ENCODE assay signal across 9 mouse cellular contexts in the genomic region with DNA sequence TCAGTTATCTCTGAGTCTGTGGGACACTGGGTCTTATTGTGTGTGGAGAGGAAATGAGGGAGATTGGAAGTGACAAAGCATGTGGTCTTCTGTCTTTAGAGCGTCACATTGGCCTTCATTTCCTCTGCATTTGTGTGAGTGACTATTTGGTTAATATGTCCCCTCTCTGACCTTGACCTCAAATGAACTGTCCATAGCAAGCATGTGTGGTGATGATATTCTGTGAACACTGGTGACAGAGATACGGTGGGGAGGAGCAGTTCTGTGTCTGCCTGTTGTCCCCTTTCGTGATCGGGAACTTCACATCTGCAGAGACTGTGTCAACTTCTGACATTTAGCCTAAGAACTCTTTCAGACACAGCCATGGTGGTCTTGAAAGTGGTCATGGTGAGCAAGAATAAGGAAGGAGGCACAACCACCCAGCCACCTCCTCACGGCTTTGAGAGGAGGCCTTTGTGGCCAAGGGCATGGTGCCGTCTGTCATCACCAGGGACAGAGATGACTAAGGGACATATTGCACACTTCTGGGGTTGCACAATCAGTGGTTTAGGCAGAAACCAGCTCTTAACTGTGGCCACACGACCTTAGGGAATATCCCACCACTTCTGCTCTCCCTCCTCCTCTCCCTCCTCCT.
DNase-seq lines count a peak whose midpoint lies in the region; ATAC-seq and TF ChIP-seq lines count a peak whose summit lies in the region.
"Had no signal": no experiment of that assay in that cellular context is flagged by ENCODE, and none has a peak within 500 bp of the region (broad histone marks: within the 10 kb centered on the region; RNA-seq: fewer than 3 reads in every experiment).

No protein-coding gene starts in this region.

- no peak overlapping the region for H3K4me2 ChIP-seq in CH12.LX (ENCODE audit: insufficient read depth, low read depth, poor library complexity, severe bottlenecking)
- H3K4me2 ChIP-seq in lung, postnatal 0 days (replicated peaks; ENCODE audit: low read depth, low read length): no peak overlapping the region

- dilution Hi-C loops in CH12.LX (cut with MboI; ENCODE audit: extremely low pct_ligation_motif_present, extremely low pct_unique_long_range_greater_than_20kb, low sequenced_read_pairs): no loop called here

- no peak for TF ChIP-seq EP300 in CH12.LX (IDR thresholded peaks at IDR 0.05; ENCODE audit: low read length)
- TF ChIP-seq EP300 in lung, postnatal 0 days (IDR thresholded peaks at IDR 0.05): 0 out of 2 replicates have a peak, but pooled peaks have one; percentile 50

- peak; percentile 65 for DNase-seq in 3134 (ENCODE audit: extremely low read depth, insufficient read length, low spot score)
- peak; percentile 6 for DNase-seq in CH12.LX (ENCODE audit: extremely low read depth)
- peak; percentile 83 for DNase-seq in lung, postnatal 0 days (ENCODE audit: low spot score)
- DNase-seq in ovary, postnatal 14 days (ENCODE audit: low spot score): no peak
- no peak for DNase-seq in B cell, adult 2 months
- no peak for DNase-seq in thymus, postnatal 36 days
- no peak for DNase-seq in ovary, adult 18-20 months (ENCODE audit: low spot score)

- TF ChIP-seq POLR2A in CH12.LX (IDR thresholded peaks at IDR 0.05; ENCODE audit: low read depth, low read length): no peak

- no peak overlapping the region for H3K4me3 ChIP-seq in CH12.LX (replicated peaks in 1 of 3; ENCODE audit: low read depth in 2 of 3, low read length in 2 of 3, poor library complexity in 1 of 3)
- no peak overlapping the region for H3K4me3 ChIP-seq in lung, postnatal 0 days (ENCODE audit: low read depth, low read length)

- H3K27ac ChIP-seq in CH12.LX (ENCODE audit: insufficient read depth, low read depth): no peak overlapping the region
- no peak overlapping the region for H3K27ac ChIP-seq in lung, postnatal 0 days (ENCODE audit: low read length)

- WGBS in lung, postnatal 0 days: 60% methylated on average over 6 of the region's 7 CpGs

- TF ChIP-seq RAD21 in CH12.LX (IDR thresholded peaks at IDR 0.05; ENCODE audit: low read depth, low read length): no peak

- no peak for TF ChIP-seq CTCF in CH12.LX (conservative IDR thresholded peaks at IDR 0.05 in 1 of 2, IDR thresholded peaks at IDR 0.05 in 1 of 2; ENCODE audit: low read depth in 2 of 2, low read length in 2 of 2)
- TF ChIP-seq CTCF in lung, postnatal 0 days (IDR thresholded peaks at IDR 0.05): no peak

- no peaks in the 10 kb centered on the region for H3K79me2 ChIP-seq in CH12.LX (replicated peaks; ENCODE audit: control insufficient read depth, extremely low read depth, insufficient read depth, poor library complexity, severe bottlenecking)

- no peak overlapping the region for H3K9ac ChIP-seq in CH12.LX (ENCODE audit: insufficient read depth, low read depth)
- H3K9ac ChIP-seq in lung, postnatal 0 days (replicated peaks; ENCODE audit: low read depth): no peak overlapping the region

- no peaks in the 10 kb centered on the region for H3K36me3 ChIP-seq in CH12.LX (replicated peaks in 1 of 2; ENCODE audit: control insufficient read depth in 1 of 2, insufficient read depth in 1 of 2, low read length in 1 of 2)
- no peaks in the 10 kb centered on the region for H3K36me3 ChIP-seq in lung, postnatal 0 days (ENCODE audit: insufficient read depth, low read length)

- H3K4me1 ChIP-seq in CH12.LX (ENCODE audit: control insufficient read depth in 1 of 2, insufficient read depth in 2 of 2): no peaks in the 10 kb centered on the region; a peak in 1 of 4 replicates
- no peaks in the 10 kb centered on the region for H3K4me1 ChIP-seq in lung, postnatal 0 days (ENCODE audit: insufficient read depth, low read depth, low read length)

- H3K27me3 ChIP-seq in CH12.LX (replicated peaks): peaks cover 21% of the 10 kb centered on the region
- no peaks in the 10 kb centered on the region for H3K27me3 ChIP-seq in lung, postnatal 0 days (replicated peaks; ENCODE audit: insufficient read depth, low read length)

- peak; percentile 94 for ATAC-seq in common myeloid progenitor, adult 5-6 weeks (replicated peaks; ENCODE audit: low read depth, poor library complexity, severe bottlenecking)
- ATAC-seq in lung, postnatal 0 days: peak; percentile 65
- ATAC-seq: forebrain, embryonic 14.5 days had no signal

- in situ Hi-C loops in CH12.LX (cut with MboI; ENCODE audit: low pct_ligation_motif_present, low pct_unique_long_range_greater_than_20kb, low sequenced_read_pairs): no loop called here

- H3K9me3 ChIP-seq in CH12.LX (replicated peaks; ENCODE audit: low read length): peaks cover 4% of the 10 kb centered on the region
- H3K9me3 ChIP-seq in lung, postnatal 0 days (ENCODE audit: low read length): no peaks in the 10 kb centered on the region

TF ChIP-seq in CH12.LX, 34 proteins besides CTCF, POLR2A, EP300 and RAD21:
- TF ChIP-seq CHD2 (IDR thresholded peaks at IDR 0.05; ENCODE audit: low read length): no peak
- TF ChIP-seq BHLHE40 (IDR thresholded peaks at IDR 0.05; ENCODE audit: low read depth, low read length): 0 out of 2 replicates have a peak, but pooled peaks have one; percentile 25
- no peak for TF ChIP-seq SMC3 (IDR thresholded peaks at IDR 0.05; ENCODE audit: low read depth, low read length)
- no peak for TF ChIP-seq MXI1 (IDR thresholded peaks at IDR 0.05; ENCODE audit: low read depth, low read length)
- no peak for TF ChIP-seq HCFC1 (IDR thresholded peaks at IDR 0.05; ENCODE audit: low read depth, low read length)

Comparison
In these comparisons a context has a peak if more than half of its experiments do, and no peak if none do; other contexts are left out.
1. DNase-seq: peak in 3134 (single experiment), CH12.LX (single experiment) and lung, postnatal 0 days (single experiment); none in ovary, postnatal 14 days (single experiment), B cell, adult 2 months (0 of 2), thymus, postnatal 36 days (0 of 2) and ovary, adult 18-20 months (single experiment).